Mouse (Mus musculus) stomach, postnatal 0 days (tissue): Measurements from ENCODE around the gene Sh3kbp1. TPM values are rescaled to one million over a fixed set of nuclear protein-coding genes. Genes with fewer than 3 reads are reported as not detected.

Experiments used
- ATAC-seq: fragments of 200-750 bp; cut with Nextera tagmentation; 2 replicates; pipeline ENCODE4 v1.8.0; 2017; ENCODE audit not compliant: low FRiP score, low TSS enrichment
- DNase-seq: peaks from one replicate; pipeline ENCODE4 v3.0.0-alpha.2; 2016; ENCODE audit warnings: low spot score
- H3K27ac ChIP-seq: fragments of 300-500 bp; sonication (generic); replicated peaks from 2 replicates; pipeline ENCODE4 v1.5.1; 2014; ENCODE audit warnings: mild to moderate bottlenecking, control low read depth
- H3K27me3 ChIP-seq: fragments of 300-500 bp; sonication (generic); 2 replicates; pipeline ENCODE4 v1.6.1; 2014; ENCODE audit warnings: low read length; ENCODE audit not compliant: control insufficient read depth, insufficient read depth
- H3K36me3 ChIP-seq: fragments of 300-500 bp; sonication (generic); 2 replicates; pipeline ENCODE4 v1.6.1; 2014; ENCODE audit warnings: low read length, mixed read lengths; ENCODE audit not compliant: control insufficient read depth, insufficient read depth
- H3K4me1 ChIP-seq: fragments of 300-500 bp; sonication (generic); replicated peaks from 2 replicates; pipeline ENCODE4 v1.6.1; 2014; ENCODE audit warnings: antibody characterized with exemption; ENCODE audit not compliant: control insufficient read depth, insufficient read depth
- H3K4me2 ChIP-seq: fragments of 300-500 bp; sonication (generic); replicated peaks from 2 replicates; pipeline ENCODE4 v1.6.1; 2014; ENCODE audit warnings: low read depth, mild to moderate bottlenecking, control low read depth, moderate library complexity
- H3K4me3 ChIP-seq: fragments of 300-500 bp; sonication (generic); 2 replicates; pipeline ENCODE4 v1.5.1; 2014; ENCODE audit warnings: low read depth, low read length, control low read depth
- H3K9ac ChIP-seq: fragments of 300-500 bp; sonication (generic); 2 replicates; pipeline ENCODE4 v1.6.1; 2014; ENCODE audit warnings: mild to moderate bottlenecking, low read length, control low read depth, mixed read lengths
- H3K9me3 ChIP-seq: fragments of 300-500 bp; sonication (generic); 2 replicates; pipeline ENCODE4 v1.6.1; 2016; ENCODE audit warnings: low read length; ENCODE audit not compliant: control insufficient read depth
- CTCF ChIP-seq: IDR thresholded peaks from 2 replicates; pipeline ENCODE4 v1.5.1; 2016; ENCODE audit warnings: antibody characterized with exemption, low read depth, mild to moderate bottlenecking, moderate library complexity
- EP300 ChIP-seq: optimal IDR thresholded peaks from 2 replicates; pipeline ENCODE3; 2016; ENCODE audit warnings: antibody characterized with exemption
- WGBS: fragments of 180-500 bp; shearing (Covaris S2); extraction: QIAGEN DNeasy Blood & Tissue Kit; methylation state at CpG from one replicate; pipeline ENCODE4 v1.1.7; 2014; 5-methylcytosine and 5-hydroxymethylcytosine counted together
- polyA plus RNA-seq: library from polyadenylated mRNA; unstranded; fragments of >200 nt; fragmentation: Nextera tagmentation; extraction: Ambion mirVana; gene quantifications from 2 replicates; pipeline ENCODE4 v1.2.1, GENCODE M21; 2015

The Sh3kbp1 gene
- polyA plus RNA-seq, 1 experiment from 2014 or later: 13.3 TPM

- DNase-seq (peak; percentile 14), ATAC-seq (peak; percentile 68)
- Histone ChIP-seq H3K9ac (0 out of 2 replicates have a peak overlapping the region, but pooled peaks have one; percentile 13), H3K4me2 (peak overlapping the region; percentile 70), H3K4me1 (no peaks in the 10 kb centered on the region), H3K9me3 (no peaks in the 10 kb centered on the region), H3K27me3 (no peaks in the 10 kb centered on the region), H3K36me3 (no peaks in the 10 kb centered on the region), H3K4me3 (peak overlapping the region; percentile 51), H3K27ac (no peak overlapping the region)
- WGBS: 12% methylated on average over 12 of the region's 12 CpGs
- TF ChIP-seq EP300: no peak
- TF ChIP-seq CTCF: peak; percentile 77
Measured at GRCm38 (mm10) chrX:159626208-159626906, 715 bp upstream of the Sh3kbp1 start.

GRCm38 (mm10) chrX:159627588-159628566 lies 805 bp downstream of the Sh3kbp1 start:
- WGBS: 11% methylated on average over 32 of the region's 56 CpGs
- Histone ChIP-seq H3K27me3 (no peaks in the 10 kb centered on the region), H3K27ac (peak overlapping the region; percentile 45; the same call in 1 of the 2 replicates), H3K4me1 (no peaks in the 10 kb centered on the region), H3K4me2 (peak overlapping the region; percentile 70), H3K4me3 (peak overlapping the region; percentile 51), H3K36me3 (no peaks in the 10 kb centered on the region), H3K9me3 (no peaks in the 10 kb centered on the region), H3K9ac (peak overlapping the region; percentile 54)
- TF ChIP-seq EP300 (no peak), CTCF (no peak)
- DNase-seq (peak; percentile 15), ATAC-seq (peak; percentile 47; the same call in 1 of the 2 replicates)

- H3K27ac ChIP-seq: no peak overlapping the region
- no peaks in the 10 kb centered on the region for H3K36me3 ChIP-seq
- H3K4me2 ChIP-seq: peak overlapping the region; percentile 70
- no peaks in the 10 kb centered on the region for H3K27me3 ChIP-seq
- TF ChIP-seq CTCF: no peak
- TF ChIP-seq EP300: no peak
- DNase-seq (no peak), ATAC-seq (no peak)
- no peaks in the 10 kb centered on the region for H3K4me1 ChIP-seq
- no peak overlapping the region for H3K9ac ChIP-seq
- WGBS: 41% methylated on average over 4 of the region's 4 CpGs
- no peaks in the 10 kb centered on the region for H3K9me3 ChIP-seq
- peak overlapping the region; percentile 51 for H3K4me3 ChIP-seq
Measured at GRCm38 (mm10) chrX:159628629-159629028, 1.6 kb downstream of the Sh3kbp1 start.

- H3K9ac ChIP-seq: no peak overlapping the region
- H3K4me2 ChIP-seq: no peak overlapping the region
- H3K4me3 ChIP-seq: no peak overlapping the region
- H3K4me1 ChIP-seq: no peaks in the 10 kb centered on the region
- H3K36me3 ChIP-seq: no peaks in the 10 kb centered on the region
- H3K27ac ChIP-seq: no peak overlapping the region
- 48% methylated on average over 2 of the region's 2 CpGs for WGBS
- no peak for DNase-seq
- ATAC-seq: no peak
- TF ChIP-seq CTCF (no peak), EP300 (no peak)
- no peaks in the 10 kb centered on the region for H3K9me3 ChIP-seq
- no peaks in the 10 kb centered on the region for H3K27me3 ChIP-seq
Measured at GRCm38 (mm10) chrX:159629203-159629602, 2.1 kb downstream of the Sh3kbp1 start.

GRCm38 (mm10) chrX:159638500-159639227 lies 11.6 kb downstream of the Sh3kbp1 start:
- no peak overlapping the region for H3K27ac ChIP-seq
- H3K4me3 ChIP-seq: no peak overlapping the region
- ATAC-seq (no peak), DNase-seq (no peak)
- WGBS: 77% methylated on average over 4 of the region's 4 CpGs
- no peaks in the 10 kb centered on the region for H3K9me3 ChIP-seq
- H3K4me2 ChIP-seq: no peak overlapping the region
- H3K9ac ChIP-seq: no peak overlapping the region
- no peaks in the 10 kb centered on the region for H3K27me3 ChIP-seq
- no peak for TF ChIP-seq CTCF
- TF ChIP-seq EP300: no peak
- H3K36me3 ChIP-seq: no peaks in the 10 kb centered on the region
- no peaks in the 10 kb centered on the region for H3K4me1 ChIP-seq
